Mouse (Mus musculus) lung, embryonic 16.5 days (tissue): ENCODE data around the gene Pkd1l1. TPM values are rescaled to one million over a fixed set of nuclear protein-coding genes. Genes with fewer than 3 reads are reported as not detected.

Experiments used
- ATAC-seq: fragments of 200-750 bp; cut with Nextera tagmentation; 2 replicates; pipeline ENCODE4 v1.8.0; 2017; ENCODE audit warnings: low read depth, mild to moderate bottlenecking, moderate library complexity
- H3K27ac ChIP-seq: fragments of 300-500 bp; sonication (generic); 2 replicates; pipeline ENCODE4 v1.5.1; 2014; ENCODE audit warnings: mild to moderate bottlenecking, control low read depth, low read length
- H3K27me3 ChIP-seq: fragments of 300-500 bp; sonication (generic); 2 replicates; pipeline ENCODE4 v1.6.1; 2014; ENCODE audit warnings: low read depth, low read length, mixed read lengths; ENCODE audit not compliant: control insufficient read depth, insufficient read depth
- H3K36me3 ChIP-seq: fragments of 300-500 bp; sonication (generic); 2 replicates; pipeline ENCODE4 v1.6.1; 2014; ENCODE audit warnings: low read length; ENCODE audit not compliant: control insufficient read depth, insufficient read depth
- H3K4me1 ChIP-seq: fragments of 300-500 bp; sonication (generic); replicated peaks from 2 replicates; pipeline ENCODE4 v1.6.1; 2014; ENCODE audit warnings: low read length, mixed read lengths; ENCODE audit not compliant: control insufficient read depth, insufficient read depth
- H3K4me2 ChIP-seq: fragments of 300-500 bp; sonication (generic); 2 replicates; pipeline ENCODE4 v1.6.1; 2014; ENCODE audit warnings: low read depth, low read length, control low read depth
- H3K4me3 ChIP-seq: fragments of 300-500 bp; sonication (generic); 2 replicates; pipeline ENCODE4 v1.5.1; 2014; ENCODE audit warnings: mild to moderate bottlenecking, low read length, control low read depth
- H3K9ac ChIP-seq: fragments of 300-500 bp; sonication (generic); 2 replicates; pipeline ENCODE4 v1.6.1; 2014; ENCODE audit warnings: low read length, control low read depth
- H3K9me3 ChIP-seq: fragments of 300-500 bp; sonication (generic); 2 replicates; pipeline ENCODE4 v1.6.1; 2016; ENCODE audit warnings: low read length; ENCODE audit not compliant: control insufficient read depth
- WGBS: fragments of 180-500 bp; shearing (Covaris S2); extraction: QIAGEN DNeasy Blood & Tissue Kit; methylation state at CpG from one replicate; pipeline ENCODE4 v1.1.7; 2014; 5-methylcytosine and 5-hydroxymethylcytosine counted together
- polyA plus RNA-seq: library from polyadenylated mRNA; unstranded; fragments of >200 nt; fragmentation: Nextera tagmentation; extraction: Ambion mirVana; gene quantifications from 2 replicates; pipeline ENCODE4 v1.2.1, GENCODE M21; 2015

Gene Pkd1l1
- polyA plus RNA-seq, 1 experiment from 2014 or later: 0.18 TPM

- Histone ChIP-seq H3K27ac (peak overlapping the region; percentile 15; the same call in 1 of the 2 replicates), H3K27me3 (no peaks in the 10 kb centered on the region), H3K4me3 (no peak overlapping the region), H3K36me3 (no peaks in the 10 kb centered on the region), H3K9me3 (no peaks in the 10 kb centered on the region), H3K4me2 (no peak overlapping the region), H3K4me1 (peaks cover 6% of the 10 kb centered on the region; the same call in 1 of the 2 replicates), H3K9ac (no peak overlapping the region)
- 66% methylated on average over 5 of the region's 5 CpGs for WGBS
- ATAC-seq: no peak
Observed at GRCm38 (mm10) chr11:8789186-8789585, 183.9 kb downstream of the Pkd1l1 start.

- WGBS: 63% methylated on average over 3 of the region's 3 CpGs
- Histone ChIP-seq H3K4me1 (peaks cover 6% of the 10 kb centered on the region; the same call in 1 of the 2 replicates), H3K4me2 (no peak overlapping the region), H3K9me3 (no peaks in the 10 kb centered on the region), H3K9ac (no peak overlapping the region), H3K27me3 (no peaks in the 10 kb centered on the region), H3K36me3 (no peaks in the 10 kb centered on the region), H3K27ac (no peak overlapping the region), H3K4me3 (no peak overlapping the region)
- ATAC-seq: no peak
Observed at GRCm38 (mm10) chr11:8787604-8788003, 185.5 kb downstream of the Pkd1l1 start.

GRCm38 (mm10) chr11:8784413-8784812, 188.7 kb downstream of the Pkd1l1 start:
- WGBS: 83% methylated on average over 4 of the region's 4 CpGs
- H3K4me2 ChIP-seq: no peak overlapping the region
- no peaks in the 10 kb centered on the region for H3K36me3 ChIP-seq
- ATAC-seq: no peak
- H3K9me3 ChIP-seq: no peaks in the 10 kb centered on the region
- H3K27me3 ChIP-seq: no peaks in the 10 kb centered on the region
- H3K4me1 ChIP-seq: 0 out of 2 replicates have a peak, but pooled peaks cover 3% of the 10 kb centered on the region
- H3K9ac ChIP-seq: no peak overlapping the region
- no peak overlapping the region for H3K27ac ChIP-seq
- no peak overlapping the region for H3K4me3 ChIP-seq

GRCm38 (mm10) chr11:8782141-8782465, 191.0 kb downstream of the Pkd1l1 start:
- Histone ChIP-seq H3K27me3 (no peaks in the 10 kb centered on the region), H3K9ac (no peak overlapping the region), H3K4me2 (no peak overlapping the region), H3K9me3 (no peaks in the 10 kb centered on the region), H3K27ac (no peak overlapping the region), H3K4me3 (no peak overlapping the region), H3K36me3 (no peaks in the 10 kb centered on the region), H3K4me1 (no peaks in the 10 kb centered on the region)
- 65% methylated on average over 3 of the region's 3 CpGs for WGBS
- ATAC-seq: no peak

GRCm38 (mm10) chr11:8781308-8782140, 191.5 kb downstream of the Pkd1l1 start:
- H3K4me3 ChIP-seq: no peak overlapping the region
- H3K36me3 ChIP-seq: no peaks in the 10 kb centered on the region
- ATAC-seq: no peak
- H3K27me3 ChIP-seq: no peaks in the 10 kb centered on the region
- no peak overlapping the region for H3K4me2 ChIP-seq
- H3K9ac ChIP-seq: no peak overlapping the region
- H3K4me1 ChIP-seq: no peaks in the 10 kb centered on the region
- WGBS: 56% methylated on average over 10 of the region's 10 CpGs
- H3K27ac ChIP-seq: no peak overlapping the region
- H3K9me3 ChIP-seq: no peaks in the 10 kb centered on the region

GRCm38 (mm10) chr11:8779427-8779826, 193.6 kb downstream of the Pkd1l1 start:
- H3K4me1 ChIP-seq: no peaks in the 10 kb centered on the region
- H3K4me2 ChIP-seq: no peak overlapping the region
- ATAC-seq: no peak
- H3K36me3 ChIP-seq: no peaks in the 10 kb centered on the region
- no peak overlapping the region for H3K4me3 ChIP-seq
- no peaks in the 10 kb centered on the region for H3K9me3 ChIP-seq
- no peak overlapping the region for H3K27ac ChIP-seq
- H3K9ac ChIP-seq: no peak overlapping the region
- H3K27me3 ChIP-seq: no peaks in the 10 kb centered on the region
- 41% methylated on average over 3 of the region's 3 CpGs for WGBS

Other genes with a start within 250 kb of the Pkd1l1 start
- 15.6 and 17.3 TPM in 2 replicates for gene Hus1, start 37.9 kb upstream of the Pkd1l1 start, polyA plus RNA-seq
- gene Gm11992, start 75.3 kb upstream of the Pkd1l1 start, polyA plus RNA-seq: 2.8 and 3.5 TPM in 2 replicates
- gene Sun3, start 75.7 kb upstream of the Pkd1l1 start, polyA plus RNA-seq: 0.13 and 0.24 TPM in 2 replicates
- 15.6 and 16.8 TPM in 2 replicates for gene Upp1, start 144.8 kb upstream of the Pkd1l1 start, polyA plus RNA-seq
- 0.05 and 0.13 TPM in 2 replicates for gene Abca13, start 218.7 kb upstream of the Pkd1l1 start, polyA plus RNA-seq